Mouse (Mus musculus): Measurements from ENCODE around the gene Fasn. TPM values are rescaled to one million over a fixed set of nuclear protein-coding genes. Genes with fewer than 3 reads are reported as not detected.
"Not testable (repeated sequence)": the region's sequence is repeated elsewhere in the genome, so short reads cannot be mapped to it uniquely, and the experiment has no call there.

The Fasn gene
- polyA plus RNA-seq, 1 experiment from 2014 or later, result 107 TPM

- H3K27ac ChIP-seq (ENCODE audit: low read depth, low read length), result no peak overlapping the region
- 75% methylated on average over 2 of the region's 2 CpGs for WGBS
- no peak for ATAC-seq (ENCODE audit: low read depth)
- H3K27me3 ChIP-seq (ENCODE audit: control insufficient read depth, insufficient read depth, low read length), result no peaks in the 10 kb centered on the region
- no peaks in the 10 kb centered on the region for H3K36me3 ChIP-seq (ENCODE audit: control insufficient read depth, insufficient read depth, low read length)
- H3K9me3 ChIP-seq (ENCODE audit: control insufficient read depth, low read length), result no peaks in the 10 kb centered on the region
- H3K4me3 ChIP-seq (ENCODE audit: low read depth, low read length), result no peak overlapping the region
- no peaks in the 10 kb centered on the region for H3K4me1 ChIP-seq (ENCODE audit: control insufficient read depth, insufficient read depth, low read length)
- H3K9ac ChIP-seq (replicated peaks; ENCODE audit: low read depth, low read length), result no peak overlapping the region
- no peak overlapping the region for H3K4me2 ChIP-seq (ENCODE audit: low read depth, low read length)
Observed at GRCm38 (mm10) chr11:120851582-120851981, 27.2 kb upstream of the Fasn start.

GRCm38 (mm10) chr11:120851132-120851531 is 26.8 kb upstream of the Fasn start:
- H3K9me3 ChIP-seq (ENCODE audit: control insufficient read depth, low read length), result no peaks in the 10 kb centered on the region
- no peak overlapping the region for H3K9ac ChIP-seq (replicated peaks; ENCODE audit: low read depth, low read length)
- H3K36me3 ChIP-seq (ENCODE audit: control insufficient read depth, insufficient read depth, low read length), result no peaks in the 10 kb centered on the region
- H3K4me3 ChIP-seq (ENCODE audit: low read depth, low read length), result no peak overlapping the region
- no peaks in the 10 kb centered on the region for H3K27me3 ChIP-seq (ENCODE audit: control insufficient read depth, insufficient read depth, low read length)
- H3K4me2 ChIP-seq (ENCODE audit: low read depth, low read length), result no peak overlapping the region
- WGBS, result 79% methylated on average over 1 of the region's 1 CpGs
- H3K4me1 ChIP-seq (ENCODE audit: control insufficient read depth, insufficient read depth, low read length), result no peaks in the 10 kb centered on the region
- ATAC-seq (ENCODE audit: low read depth), result no peak
- H3K27ac ChIP-seq (ENCODE audit: low read depth, low read length), result no peak overlapping the region

GRCm38 (mm10) chr11:120850331-120851030 is 26.1 kb upstream of the Fasn start:
- Histone ChIP-seq H3K27ac (ENCODE audit: low read depth, low read length) (no peak overlapping the region), H3K4me2 (ENCODE audit: low read depth, low read length) (no peak overlapping the region), H3K4me3 (ENCODE audit: low read depth, low read length) (no peak overlapping the region), H3K9ac (replicated peaks; ENCODE audit: low read depth, low read length) (no peak overlapping the region), H3K4me1 (ENCODE audit: control insufficient read depth, insufficient read depth, low read length) (no peaks in the 10 kb centered on the region), H3K36me3 (ENCODE audit: control insufficient read depth, insufficient read depth, low read length) (no peaks in the 10 kb centered on the region), H3K27me3 (ENCODE audit: control insufficient read depth, insufficient read depth, low read length) (no peaks in the 10 kb centered on the region), H3K9me3 (ENCODE audit: control insufficient read depth, low read length) (no peaks in the 10 kb centered on the region)
- no peak for ATAC-seq (ENCODE audit: low read depth)
- WGBS, result 60% methylated on average over 2 of the region's 2 CpGs

GRCm38 (mm10) chr11:120846725-120847475 is 22.6 kb upstream of the Fasn start:
- H3K4me1 ChIP-seq (ENCODE audit: control insufficient read depth, insufficient read depth, low read length), result no peaks in the 10 kb centered on the region
- 91% methylated on average over 9 of the region's 9 CpGs for WGBS
- ATAC-seq (ENCODE audit: low read depth), result no peak

GRCm38 (mm10) chr11:120844329-120844728 is 20.0 kb upstream of the Fasn start:
- Histone ChIP-seq H3K4me2 (ENCODE audit: low read depth, low read length) (no peak overlapping the region), H3K36me3 (ENCODE audit: control insufficient read depth, insufficient read depth, low read length) (no peaks in the 10 kb centered on the region), H3K27me3 (ENCODE audit: control insufficient read depth, insufficient read depth, low read length) (no peaks in the 10 kb centered on the region), H3K9ac (replicated peaks; ENCODE audit: low read depth, low read length) (no peak overlapping the region), H3K27ac (ENCODE audit: low read depth, low read length) (no peak overlapping the region), H3K4me3 (ENCODE audit: low read depth, low read length) (no peak overlapping the region), H3K9me3 (ENCODE audit: control insufficient read depth, low read length) (no peaks in the 10 kb centered on the region), H3K4me1 (ENCODE audit: control insufficient read depth, insufficient read depth, low read length) (no peaks in the 10 kb centered on the region)
- WGBS, result 90% methylated on average over 4 of the region's 4 CpGs
- ATAC-seq (ENCODE audit: low read depth), result no peak

More at GRCm38 (mm10) chr11:120846725-120847475, 22.6 kb upstream of the Fasn start:
- H3K9me3 ChIP-seq (ENCODE audit: control insufficient read depth, low read length), result no peaks in the 10 kb centered on the region
- H3K27me3 ChIP-seq (ENCODE audit: control insufficient read depth, insufficient read depth, low read length), result no peaks in the 10 kb centered on the region
- H3K9ac ChIP-seq (replicated peaks; ENCODE audit: low read depth, low read length), result no peak overlapping the region
- no peak overlapping the region for H3K4me3 ChIP-seq (ENCODE audit: low read depth, low read length)
- H3K27ac ChIP-seq (ENCODE audit: low read depth, low read length), result no peak overlapping the region
- H3K36me3 ChIP-seq (ENCODE audit: control insufficient read depth, insufficient read depth, low read length), result no peaks in the 10 kb centered on the region
- H3K4me2 ChIP-seq (ENCODE audit: low read depth, low read length), result no peak overlapping the region

- H3K4me3 ChIP-seq (ENCODE audit: low read depth, low read length), result no peak overlapping the region
- WGBS, result 33% methylated on average over 8 of the region's 8 CpGs
- H3K4me1 ChIP-seq (ENCODE audit: control insufficient read depth, insufficient read depth, low read length), result 0 out of 2 replicates have a peak, but pooled peaks cover 3% of the 10 kb centered on the region
- peak overlapping the region; percentile 49; the same call in 1 of the 2 replicates for H3K27ac ChIP-seq (ENCODE audit: low read depth, low read length)
- H3K4me2 ChIP-seq (ENCODE audit: low read depth, low read length), result no peak overlapping the region
- H3K36me3 ChIP-seq (ENCODE audit: control insufficient read depth, insufficient read depth, low read length), result no peaks in the 10 kb centered on the region
- H3K9me3 ChIP-seq (ENCODE audit: control insufficient read depth, low read length), result no peaks in the 10 kb centered on the region
- no peaks in the 10 kb centered on the region for H3K27me3 ChIP-seq (ENCODE audit: control insufficient read depth, insufficient read depth, low read length)
- peak; percentile 89 for ATAC-seq (ENCODE audit: low read depth)
- H3K9ac ChIP-seq (replicated peaks; ENCODE audit: low read depth, low read length), result 0 out of 2 replicates have a peak overlapping the region, but pooled peaks have one; percentile 11
Observed at GRCm38 (mm10) chr11:120833555-120834280, 9.4 kb upstream of the Fasn start.

- H3K9ac ChIP-seq (replicated peaks; ENCODE audit: low read depth, low read length); H3K4me3 ChIP-seq (ENCODE audit: low read depth, low read length); H3K4me2 ChIP-seq (ENCODE audit: low read depth, low read length); H3K27me3 ChIP-seq (ENCODE audit: control insufficient read depth, insufficient read depth, low read length); H3K4me1 ChIP-seq (ENCODE audit: control insufficient read depth, insufficient read depth, low read length); H3K36me3 ChIP-seq (ENCODE audit: control insufficient read depth, insufficient read depth, low read length); H3K9me3 ChIP-seq (ENCODE audit: control insufficient read depth, low read length); ATAC-seq (ENCODE audit: low read depth): not testable (repeated sequence)
- 96% methylated on average over 5 of the region's 5 CpGs for WGBS
- H3K27ac ChIP-seq (ENCODE audit: low read depth, low read length), result peak overlapping the region; percentile 48; the same call in 1 of the 2 replicates
Observed at GRCm38 (mm10) chr11:120832962-120833361, 8.6 kb upstream of the Fasn start.

GRCm38 (mm10) chr11:120831659-120832440 is 7.5 kb upstream of the Fasn start:
- Histone ChIP-seq H3K27ac (ENCODE audit: low read depth, low read length) (no peak overlapping the region), H3K36me3 (ENCODE audit: control insufficient read depth, insufficient read depth, low read length) (no peaks in the 10 kb centered on the region), H3K27me3 (ENCODE audit: control insufficient read depth, insufficient read depth, low read length) (no peaks in the 10 kb centered on the region), H3K4me1 (ENCODE audit: control insufficient read depth, insufficient read depth, low read length) (0 out of 2 replicates have a peak, but pooled peaks cover 3% of the 10 kb centered on the region), H3K4me2 (ENCODE audit: low read depth, low read length) (no peak overlapping the region), H3K9ac (replicated peaks; ENCODE audit: low read depth, low read length) (no peak overlapping the region), H3K4me3 (ENCODE audit: low read depth, low read length) (no peak overlapping the region), H3K9me3 (ENCODE audit: control insufficient read depth, low read length) (no peaks in the 10 kb centered on the region)
- no peak for ATAC-seq (ENCODE audit: low read depth)
- 82% methylated on average over 3 of the region's 3 CpGs for WGBS

Measured in neural tube, embryonic 14.5 days (tissue).